Mouse (Mus musculus): ENCODE results near the gene Ypel4.
"Not testable (repeated sequence)": the region's sequence is repeated elsewhere in the genome, so short reads cannot be mapped to it uniquely, and the experiment has no call there.

Ypel4 gene

DNA sequence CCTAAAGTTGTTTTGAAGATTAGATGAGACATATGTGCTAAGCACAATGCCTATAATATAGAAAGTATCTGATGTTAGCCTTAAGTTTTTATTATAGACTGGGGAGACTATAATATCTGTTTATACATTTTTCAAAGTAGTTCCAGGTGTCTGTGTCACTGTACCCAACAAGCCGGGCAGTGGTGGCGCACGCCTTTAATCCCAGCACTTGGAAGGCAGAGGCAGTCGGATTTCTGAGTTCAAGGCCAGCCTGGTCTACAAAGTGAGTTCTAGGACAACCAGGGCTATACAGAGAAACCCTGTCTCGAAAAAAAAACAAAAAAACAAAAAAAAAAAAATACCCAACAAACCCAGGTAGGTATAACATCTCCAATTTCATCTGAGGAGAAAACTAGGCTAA is 5.7 kb upstream of the Ypel4 start:
- not testable (repeated sequence) for DNase-seq (ENCODE audit: low spot score in 2 of 2)

- no peak for DNase-seq (ENCODE audit: low spot score in 2 of 2)
These were observed 2.7 kb upstream of the Ypel4 start for GRCm38 (mm10) chr2:84731206-84731605.

DNA sequence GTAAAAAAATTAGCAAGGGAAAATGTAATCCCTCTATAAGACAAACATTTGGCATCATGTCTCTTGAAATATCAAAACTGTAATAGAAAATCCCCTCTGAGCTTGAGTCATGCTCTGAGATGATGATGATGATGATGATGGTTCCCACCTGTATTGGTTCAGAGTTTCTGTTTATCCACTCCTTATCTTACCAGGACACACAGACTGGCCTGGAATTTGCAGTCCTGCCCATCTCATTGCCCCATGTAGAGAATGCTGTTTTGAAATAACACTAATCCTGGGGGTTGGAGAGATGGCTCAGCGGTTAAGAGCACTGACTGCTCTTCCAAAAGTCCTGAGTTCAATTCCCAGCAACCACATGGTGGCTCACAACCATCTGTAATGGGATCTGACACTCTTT is 1.5 kb upstream of the Ypel4 start:
- DNase-seq (ENCODE audit: low spot score in 2 of 2) = no peak

DNA sequence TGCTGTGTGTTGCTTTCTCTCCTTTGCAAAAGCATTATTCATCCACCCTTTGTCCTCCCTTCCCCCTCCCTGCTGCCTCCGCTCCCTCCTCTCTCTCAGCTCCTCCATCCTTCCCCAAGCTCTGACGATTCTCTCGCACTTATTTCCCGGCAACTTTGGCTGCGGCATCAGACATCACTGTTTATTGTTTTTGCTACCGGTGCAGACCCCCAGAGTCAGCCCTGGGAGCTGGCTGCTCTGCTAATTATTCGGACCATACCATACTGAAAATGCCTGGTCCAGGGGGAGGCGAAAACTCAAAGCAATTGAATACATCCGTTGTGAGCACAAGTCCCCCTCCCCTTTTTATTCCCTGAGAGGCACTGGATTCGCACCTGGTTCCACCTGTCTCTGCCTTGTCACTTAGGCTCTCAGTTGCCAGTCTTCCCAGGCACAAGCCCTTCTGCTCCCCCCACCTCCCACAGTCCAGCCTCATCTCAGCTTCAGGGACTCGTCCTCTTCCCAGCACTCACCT is 550 bp downstream of the Ypel4 start:
- DNase-seq (ENCODE audit: low spot score in 2 of 2) = peak in 1 of 2 experiments; percentile 12

DNA sequence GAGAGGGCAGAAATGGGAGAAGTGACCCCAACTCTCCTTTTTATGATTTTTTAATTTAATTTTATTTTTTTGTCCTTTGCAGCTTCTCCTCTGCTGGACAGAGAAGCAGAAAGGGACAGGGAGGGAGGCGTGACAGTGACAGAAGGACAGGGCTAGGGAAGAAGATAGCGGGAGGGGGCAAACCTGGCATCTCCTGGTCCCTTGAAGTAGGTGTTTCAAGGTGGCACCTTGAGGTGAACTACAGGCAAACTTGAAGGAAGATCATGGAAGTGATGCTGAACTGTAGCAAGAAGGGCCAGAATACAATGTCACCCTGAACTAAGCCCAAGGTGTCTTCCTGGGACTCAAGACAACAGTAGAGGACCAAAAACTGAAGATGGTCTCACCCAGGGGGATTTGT is 1.1 kb downstream of the Ypel4 start:
- DNase-seq (ENCODE audit: low spot score in 2 of 2) = no peak

DNA sequence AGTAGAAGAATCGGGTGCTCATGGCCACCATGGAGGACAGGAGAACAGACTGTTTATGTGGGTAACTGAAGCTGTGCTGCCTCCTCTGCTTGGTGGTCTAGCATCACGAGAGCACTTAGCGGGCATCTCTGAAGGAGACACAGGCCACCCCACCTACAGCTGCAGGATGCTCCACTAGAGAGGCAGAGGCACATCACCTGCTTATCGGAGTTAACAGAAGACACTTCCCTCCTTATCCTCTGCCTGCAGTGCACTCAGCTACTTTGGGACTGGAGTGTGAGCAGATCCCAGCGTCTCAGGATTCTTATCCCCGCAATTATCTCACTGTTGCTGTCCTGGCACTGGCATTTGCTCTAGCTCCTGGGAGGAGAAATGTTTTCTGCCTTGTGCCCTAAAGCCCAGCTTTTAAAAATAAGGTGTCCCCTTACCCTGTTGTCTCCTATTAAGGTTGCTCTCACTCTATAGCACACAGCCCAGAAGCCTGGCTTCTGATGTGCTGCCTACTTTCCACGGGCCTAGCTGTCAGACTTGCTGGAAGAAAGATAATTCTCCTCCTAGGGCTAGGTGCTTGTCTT is 1.6 kb downstream of the Ypel4 start:
- DNase-seq (ENCODE audit: low spot score in 2 of 2) = no peak

GRCm38 (mm10) chr2:84736312-84737161 is 2.7 kb downstream of the Ypel4 start:
- no peak for DNase-seq (ENCODE audit: low spot score in 2 of 2)

GRCm38 (mm10) chr2:84737451-84737925 is 3.6 kb downstream of the Ypel4 start:
- DNase-seq (ENCODE audit: low spot score in 2 of 2) = no peak

DNA sequence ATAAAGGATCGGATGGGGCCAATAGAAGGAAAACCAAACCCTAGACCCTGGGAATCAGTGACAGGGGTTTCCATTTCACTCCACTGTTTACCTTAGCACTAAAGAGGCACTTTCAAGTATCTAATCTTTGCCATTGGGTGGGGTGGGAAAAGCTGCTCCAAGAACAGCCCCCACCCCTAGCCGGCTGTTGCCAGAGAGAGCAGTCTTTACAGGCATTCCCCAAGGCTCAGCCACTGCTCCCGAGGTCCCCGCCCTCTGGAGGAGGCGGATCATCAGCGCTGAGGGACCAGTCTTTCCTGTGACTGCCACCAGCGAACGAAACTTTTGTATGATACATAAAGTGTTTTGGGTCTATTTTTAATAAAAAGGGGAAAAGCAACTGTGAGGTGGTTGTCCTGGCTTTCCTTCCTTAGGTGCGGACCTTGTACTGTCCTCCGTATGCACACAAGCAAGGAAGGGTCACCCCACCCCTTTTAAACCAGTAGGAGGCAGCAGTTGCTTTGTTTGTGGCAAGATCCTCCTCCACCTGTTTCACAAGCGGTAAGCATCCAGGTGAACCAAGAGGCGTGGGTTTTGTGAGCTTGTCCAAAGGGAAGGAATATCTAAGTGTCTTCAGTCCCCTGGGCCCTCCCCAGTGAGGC is 4.5 kb downstream of the Ypel4 start:
- DNase-seq (ENCODE audit: low spot score in 2 of 2) = no peak

GRCm38 (mm10) chr2:84740608-84741333 is 6.9 kb downstream of the Ypel4 start:
- DNase-seq (ENCODE audit: low spot score in 2 of 2) = no peak

DNA sequence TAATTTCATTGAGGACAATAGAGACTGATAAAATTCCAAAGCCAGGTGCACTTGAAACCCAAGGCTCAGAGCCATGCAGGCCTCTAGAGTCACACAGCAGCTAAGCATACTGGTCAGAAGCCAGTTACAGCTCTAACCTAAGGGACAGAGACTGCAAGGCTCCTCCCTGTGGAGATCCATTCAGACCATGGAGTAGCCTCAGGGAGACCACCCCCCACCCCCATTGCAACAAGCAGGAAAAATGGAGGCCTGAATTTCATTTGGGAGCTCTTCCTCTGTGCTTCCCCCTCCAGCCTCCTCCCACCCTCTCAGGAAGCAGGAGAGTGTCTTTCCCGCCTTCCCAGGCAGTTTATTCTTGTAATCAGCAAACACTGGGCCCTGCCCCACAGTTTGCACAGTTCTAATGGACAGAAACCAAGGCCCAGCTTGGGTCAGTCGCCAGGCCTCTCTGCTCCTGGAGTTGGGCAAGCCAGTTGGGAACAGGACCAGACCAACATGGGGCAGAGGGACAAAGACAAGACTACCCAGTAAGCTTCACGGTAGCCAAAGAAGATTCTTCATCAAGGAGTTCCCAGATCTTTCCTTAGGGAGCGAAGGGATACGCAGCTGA is 8.1 kb downstream of the Ypel4 start:
- DNase-seq (ENCODE audit: low spot score in 2 of 2) = no peak

GRCm38 (mm10) chr2:84742451-84743283 is 8.8 kb downstream of the Ypel4 start:
- DNase-seq (ENCODE audit: low spot score in 2 of 2) = peak in 1 of 2 experiments; percentile 18

GRCm38 (mm10) chr2:84743561-84743960 is 9.7 kb downstream of the Ypel4 start, which contains the start of gene Gm19426:
Gm19426 (minus strand) TSS chr2:84743655.
- DNase-seq (ENCODE audit: low spot score in 2 of 2) = peak; percentile 66 to 67

GRCm38 (mm10) chr2:84744126-84744525 is 10.3 kb downstream of the Ypel4 start:
- DNase-seq (ENCODE audit: low spot score in 2 of 2) = no peak

DNA sequence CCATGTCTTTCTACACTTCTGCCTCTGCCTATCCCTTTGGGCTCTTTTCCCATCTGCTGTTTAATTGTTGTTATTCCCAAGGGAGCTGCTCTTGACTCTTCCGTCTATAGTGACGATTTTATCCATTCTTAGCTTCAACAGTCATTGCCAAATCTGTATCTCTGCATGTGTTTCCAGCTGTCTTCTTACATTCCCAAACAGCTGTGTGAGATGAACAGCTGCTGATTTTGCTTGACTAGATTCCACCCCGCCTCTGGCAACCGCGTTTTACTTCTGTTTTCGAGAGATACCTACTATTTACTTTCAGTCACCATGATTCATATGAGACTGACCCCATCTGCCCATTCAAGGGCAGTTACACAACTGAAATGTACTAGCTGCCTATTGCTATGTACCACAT is 16.3 kb downstream of the Ypel4 start:
- no peak for DNase-seq (ENCODE audit: low spot score in 2 of 2)

DNA sequence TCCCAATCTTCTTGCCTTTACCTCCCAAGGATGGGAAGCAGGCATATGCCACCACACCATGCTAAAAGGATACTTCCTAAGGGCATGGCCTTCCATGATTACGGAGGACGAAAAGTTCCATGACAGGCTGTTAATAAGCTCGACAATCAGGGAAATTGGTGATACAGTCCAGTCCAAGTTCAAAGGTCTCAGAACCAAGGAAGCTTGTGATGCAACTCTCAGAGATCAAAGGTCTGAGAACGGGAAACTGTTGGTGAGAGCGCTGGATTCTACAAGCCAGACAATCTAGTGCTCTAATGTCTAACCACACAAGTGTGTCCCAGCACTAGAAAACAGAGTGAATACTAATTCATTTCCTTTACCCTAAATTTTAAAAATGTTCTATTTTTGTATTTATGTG is 22.4 kb downstream of the Ypel4 start:
- no peak for DNase-seq (ENCODE audit: low spot score in 2 of 2)

DNA sequence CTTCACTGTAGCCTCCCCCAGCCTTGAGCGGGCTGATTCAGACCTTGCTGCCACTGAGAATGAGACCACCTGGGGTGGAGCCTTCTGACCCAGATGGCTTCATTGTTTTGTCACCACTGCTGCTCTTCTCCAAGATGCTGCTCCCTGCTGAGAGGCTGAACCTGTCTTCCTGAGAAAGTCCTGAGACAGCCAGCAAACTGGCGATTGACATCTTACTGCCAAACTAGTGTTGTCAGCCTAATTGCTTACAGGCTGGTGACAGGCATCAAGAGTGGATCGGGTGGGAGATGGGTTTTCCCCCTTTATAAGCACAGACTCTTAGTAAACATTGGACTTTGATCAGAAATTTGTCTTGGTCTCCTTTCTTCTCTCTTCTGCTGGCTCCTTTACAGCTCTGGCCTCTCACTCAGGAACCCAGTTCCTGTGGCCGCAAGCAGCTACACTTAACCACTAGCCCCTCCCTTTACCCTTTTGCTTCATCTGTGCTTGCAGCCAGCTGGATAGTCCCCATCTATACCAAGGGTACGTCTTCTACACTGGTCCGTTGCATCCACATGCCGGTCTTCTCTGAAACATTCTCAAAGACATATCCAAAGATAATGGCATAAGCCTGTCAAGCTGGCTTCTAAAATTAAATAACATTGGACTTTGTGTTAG is 23.3 kb downstream of the Ypel4 start:
- DNase-seq (ENCODE audit: low spot score in 2 of 2) = no peak

GRCm38 (mm10) chr2:84758542-84759127 is 24.8 kb downstream of the Ypel4 start:
- no peak for DNase-seq (ENCODE audit: low spot score in 2 of 2)

DNA sequence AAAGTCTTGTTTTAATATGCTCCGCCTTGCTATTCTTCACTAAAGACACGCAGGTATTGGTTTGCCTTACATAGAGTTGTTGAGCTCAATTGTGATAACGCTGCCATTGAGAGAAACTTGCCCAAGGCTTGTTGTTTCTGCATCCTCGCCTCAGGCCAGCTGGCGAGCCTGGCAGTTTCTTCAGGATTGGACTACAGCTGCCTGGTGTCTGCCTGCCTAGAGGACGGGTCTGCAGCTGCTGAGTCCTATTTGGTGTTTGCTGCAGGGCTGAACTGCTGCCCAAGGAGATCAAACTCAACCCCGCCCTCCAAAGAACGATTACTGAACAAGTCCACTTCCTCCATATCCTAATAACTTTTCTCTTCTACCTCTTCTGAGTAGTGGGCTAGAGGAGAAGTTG is 26.9 kb downstream of the Ypel4 start:
- DNase-seq (ENCODE audit: low spot score in 2 of 2) = no peak

DNA sequence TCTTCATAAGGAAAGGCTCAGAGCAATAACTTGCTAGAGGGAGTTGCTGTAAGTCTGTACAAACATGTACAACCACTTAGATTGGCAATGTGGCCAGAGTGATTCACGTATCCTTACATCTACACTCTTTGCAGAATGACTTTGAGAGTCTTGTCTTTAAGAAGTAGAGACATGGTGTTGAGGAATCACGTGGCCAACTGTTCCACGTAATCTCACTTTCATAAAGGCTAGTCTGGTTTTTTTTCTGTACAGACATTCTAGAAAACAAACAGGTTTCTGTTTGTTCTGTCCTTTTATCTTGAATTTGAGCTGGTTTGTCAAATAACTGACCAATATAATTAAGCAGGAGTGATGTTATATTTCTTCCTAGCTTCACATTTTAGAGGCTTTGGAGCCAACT is 27.5 kb downstream of the Ypel4 start:
- DNase-seq (ENCODE audit: low spot score in 2 of 2) = no peak
